Mouse (Mus musculus) hindbrain, embryonic 12.5 days (tissue): Measurements from ENCODE around the gene AW822073. TPM values are rescaled to one million over a fixed set of nuclear protein-coding genes. Genes with fewer than 3 reads are reported as not detected.

Experiments
- ATAC-seq: fragments of 200-750 bp; cut with Nextera tagmentation; 2 replicates; pipeline ENCODE4 v1.8.0; 2017; ENCODE audit warnings: moderate TSS enrichment; ENCODE audit not compliant: low FRiP score
- H3K27ac ChIP-seq: fragments of 300-500 bp; sonication (generic); 2 replicates; pipeline ENCODE4 v1.5.1; 2016; ENCODE audit warnings: mild to moderate bottlenecking
- H3K27me3 ChIP-seq: fragments of 300-500 bp; sonication (generic); 2 replicates; pipeline ENCODE4 v1.6.1; 2016; ENCODE audit warnings: mild to moderate bottlenecking
- H3K36me3 ChIP-seq: fragments of 300-500 bp; sonication (generic); 2 replicates; pipeline ENCODE4 v1.6.1; 2016; ENCODE audit warnings: mild to moderate bottlenecking
- H3K4me1 ChIP-seq: fragments of 300-500 bp; sonication (generic); 2 replicates; pipeline ENCODE4 v1.6.1; 2016
- H3K4me2 ChIP-seq: fragments of 300-500 bp; sonication (generic); replicated peaks from 2 replicates; pipeline ENCODE4 v1.6.1; 2016; ENCODE audit warnings: mild to moderate bottlenecking
- H3K4me3 ChIP-seq: fragments of 300-500 bp; sonication (generic); 2 replicates; pipeline ENCODE4 v1.5.1; 2016; ENCODE audit warnings: mild to moderate bottlenecking
- H3K9ac ChIP-seq: fragments of 300-500 bp; sonication (generic); 2 replicates; pipeline ENCODE4 v1.6.1; 2016; ENCODE audit warnings: mild to moderate bottlenecking, moderate library complexity
- H3K9me3 ChIP-seq: fragments of 300-500 bp; sonication (generic); replicated peaks from 2 replicates; pipeline ENCODE4 v1.6.1; 2016; ENCODE audit warnings: mild to moderate bottlenecking
- whole genome bisulfite sequencing: fragments of 180-500 bp; shearing (Covaris S2); methylation state at CpG from one replicate; pipeline ENCODE4 v1.1.7; 2016; 5-methylcytosine and 5-hydroxymethylcytosine counted together
- polyA plus RNA-seq: library from polyadenylated mRNA; unstranded; fragments of >200 nt; fragmentation: Nextera tagmentation; extraction: Ambion mirVana; gene quantifications from 2 replicates; pipeline ENCODE4 v1.2.1, GENCODE M21; 2016

The AW822073 gene
- polyA plus RNA-seq, 1 experiment from 2014 or later: not detected

DNA sequence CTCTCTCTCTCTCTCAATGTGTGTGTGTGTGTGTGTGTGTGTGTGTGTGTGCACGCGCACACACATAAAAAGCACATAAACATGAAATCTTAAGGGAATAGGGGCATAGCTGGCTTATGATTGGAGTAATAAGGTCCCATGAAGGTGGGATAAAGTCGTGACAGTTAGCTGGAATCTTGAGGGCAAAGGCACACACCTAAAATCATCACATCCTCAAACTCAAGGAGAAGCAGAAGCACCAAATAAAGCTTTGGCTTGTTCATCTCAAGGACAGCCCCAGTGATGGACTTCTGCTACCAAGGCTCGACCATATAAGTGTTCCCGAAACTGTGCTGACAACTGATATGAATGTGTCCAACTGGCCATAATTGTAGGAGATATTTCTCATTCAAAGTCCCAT lies 9.8 kb downstream of the AW822073 start:
- no peaks in the 10 kb centered on the region for H3K4me1 ChIP-seq
- no peak overlapping the region for H3K9ac ChIP-seq
- no peak overlapping the region for H3K4me2 ChIP-seq
- H3K27ac ChIP-seq: no peak overlapping the region
- no peaks in the 10 kb centered on the region for H3K27me3 ChIP-seq
- no peaks in the 10 kb centered on the region for H3K36me3 ChIP-seq
- no peaks in the 10 kb centered on the region for H3K9me3 ChIP-seq
- no peak overlapping the region for H3K4me3 ChIP-seq
- ATAC-seq: no peak
- 79% methylated on average over 5 of the region's 5 CpGs for WGBS

DNA sequence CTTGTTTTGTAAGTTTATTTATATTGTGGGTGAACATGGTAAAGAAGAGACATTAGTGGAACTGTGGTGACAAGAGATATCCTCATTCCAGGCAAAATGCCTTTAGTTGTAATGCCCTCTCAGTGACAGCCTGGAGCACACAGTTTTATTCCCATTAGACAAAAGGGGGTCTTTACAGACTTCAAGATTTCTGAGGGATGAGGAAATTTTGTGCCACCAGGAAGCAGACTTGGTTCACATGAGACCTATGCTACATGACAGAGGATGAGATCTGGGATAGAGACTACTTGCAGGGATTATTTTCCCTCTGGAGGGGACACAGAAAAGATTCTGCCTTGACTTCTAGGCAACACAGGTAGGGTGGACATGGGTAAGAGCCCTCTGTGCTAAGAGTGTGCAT lies 10.2 kb downstream of the AW822073 start:
- H3K27ac ChIP-seq: no peak overlapping the region
- H3K4me2 ChIP-seq: no peak overlapping the region
- ATAC-seq: no peak
- H3K4me1 ChIP-seq: no peaks in the 10 kb centered on the region
- H3K9me3 ChIP-seq: no peaks in the 10 kb centered on the region; the same call in 1 of the 2 replicates
- no peak overlapping the region for H3K4me3 ChIP-seq
- no peaks in the 10 kb centered on the region for H3K36me3 ChIP-seq
- H3K27me3 ChIP-seq: no peaks in the 10 kb centered on the region
- no peak overlapping the region for H3K9ac ChIP-seq

DNA sequence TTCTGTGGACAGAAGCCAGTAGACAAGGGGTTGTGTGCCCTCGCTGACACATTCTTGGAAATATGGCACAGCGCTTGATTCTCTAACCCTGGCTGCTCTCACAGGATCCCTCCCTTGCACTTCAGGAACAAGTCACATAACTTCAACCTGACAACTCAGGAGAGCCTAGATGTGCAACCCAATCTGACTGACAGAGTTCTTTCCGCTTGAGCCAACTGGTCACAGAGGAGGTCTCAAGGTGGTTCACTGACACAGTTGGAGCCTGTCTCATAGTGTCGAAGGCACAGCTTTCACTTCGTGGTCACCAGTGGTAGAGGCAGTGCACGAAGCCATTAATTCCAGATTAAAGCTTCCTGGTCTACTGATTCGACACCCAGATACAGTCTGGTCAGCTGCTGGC lies 12.5 kb downstream of the AW822073 start:
- no peak for ATAC-seq
- H3K9ac ChIP-seq: no peak overlapping the region
- H3K4me3 ChIP-seq: no peak overlapping the region
- H3K27ac ChIP-seq: no peak overlapping the region
- no peaks in the 10 kb centered on the region; the same call in 1 of the 2 replicates for H3K9me3 ChIP-seq
- WGBS: 83% methylated on average over 7 of the region's 7 CpGs
- H3K36me3 ChIP-seq: no peaks in the 10 kb centered on the region
- no peak overlapping the region for H3K4me2 ChIP-seq
- no peaks in the 10 kb centered on the region for H3K4me1 ChIP-seq
- no peaks in the 10 kb centered on the region for H3K27me3 ChIP-seq

DNA sequence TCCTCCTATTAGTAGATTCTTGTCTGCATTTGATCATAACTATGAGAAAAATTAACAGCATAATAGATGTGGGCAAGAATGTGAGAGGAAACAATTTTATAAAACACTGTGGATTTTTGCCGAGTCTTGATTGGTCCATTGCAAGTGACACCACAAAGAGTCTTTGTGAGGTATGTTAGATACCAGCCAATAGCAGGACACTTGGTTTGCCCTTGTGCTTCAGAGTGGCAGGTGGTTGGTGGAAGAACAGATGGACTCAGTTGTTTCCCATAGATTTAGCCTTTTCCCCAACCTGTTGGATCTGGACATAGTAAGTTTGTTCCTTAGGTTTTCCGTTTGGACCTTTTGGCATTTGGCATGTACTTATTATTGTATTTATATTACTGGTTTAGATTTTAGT lies 13.5 kb downstream of the AW822073 start:
- no peak overlapping the region for H3K27ac ChIP-seq
- no peaks in the 10 kb centered on the region for H3K36me3 ChIP-seq
- H3K27me3 ChIP-seq: no peaks in the 10 kb centered on the region
- H3K4me2 ChIP-seq: no peak overlapping the region
- no peak for ATAC-seq
- no peaks in the 10 kb centered on the region for H3K4me1 ChIP-seq
- no peak overlapping the region for H3K9ac ChIP-seq
- 94% methylated on average over 2 of the region's 2 CpGs for WGBS
- H3K9me3 ChIP-seq: peaks cover 9% of the 10 kb centered on the region
- no peak overlapping the region for H3K4me3 ChIP-seq

DNA sequence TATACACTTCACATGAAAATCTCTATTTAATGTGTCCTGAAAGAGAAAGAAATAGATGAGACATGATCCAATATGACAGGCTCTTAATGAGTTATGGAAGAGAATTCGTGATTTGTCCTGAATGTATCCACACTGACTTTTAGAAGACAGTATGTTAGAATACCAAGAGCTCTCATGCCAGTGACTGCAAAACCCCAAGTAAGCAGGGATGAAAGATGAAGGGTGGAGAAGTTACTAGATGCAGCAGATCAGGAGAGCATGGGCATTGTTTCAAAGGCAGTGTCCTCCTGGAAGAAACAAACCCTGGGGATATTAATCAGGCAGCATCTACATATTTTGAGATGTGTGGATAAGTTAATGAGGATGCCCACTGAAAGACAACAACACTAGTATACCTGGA lies 14.2 kb downstream of the AW822073 start:
- ATAC-seq: no peak
- H3K36me3 ChIP-seq: no peaks in the 10 kb centered on the region
- H3K9me3 ChIP-seq: peaks cover 13% of the 10 kb centered on the region
- no peak overlapping the region for H3K4me3 ChIP-seq
- H3K27me3 ChIP-seq: no peaks in the 10 kb centered on the region
- H3K27ac ChIP-seq: no peak overlapping the region
- H3K4me2 ChIP-seq: no peak overlapping the region
- H3K9ac ChIP-seq: no peak overlapping the region
- 65% methylated on average over 1 of the region's 1 CpGs for WGBS
- no peaks in the 10 kb centered on the region for H3K4me1 ChIP-seq

DNA sequence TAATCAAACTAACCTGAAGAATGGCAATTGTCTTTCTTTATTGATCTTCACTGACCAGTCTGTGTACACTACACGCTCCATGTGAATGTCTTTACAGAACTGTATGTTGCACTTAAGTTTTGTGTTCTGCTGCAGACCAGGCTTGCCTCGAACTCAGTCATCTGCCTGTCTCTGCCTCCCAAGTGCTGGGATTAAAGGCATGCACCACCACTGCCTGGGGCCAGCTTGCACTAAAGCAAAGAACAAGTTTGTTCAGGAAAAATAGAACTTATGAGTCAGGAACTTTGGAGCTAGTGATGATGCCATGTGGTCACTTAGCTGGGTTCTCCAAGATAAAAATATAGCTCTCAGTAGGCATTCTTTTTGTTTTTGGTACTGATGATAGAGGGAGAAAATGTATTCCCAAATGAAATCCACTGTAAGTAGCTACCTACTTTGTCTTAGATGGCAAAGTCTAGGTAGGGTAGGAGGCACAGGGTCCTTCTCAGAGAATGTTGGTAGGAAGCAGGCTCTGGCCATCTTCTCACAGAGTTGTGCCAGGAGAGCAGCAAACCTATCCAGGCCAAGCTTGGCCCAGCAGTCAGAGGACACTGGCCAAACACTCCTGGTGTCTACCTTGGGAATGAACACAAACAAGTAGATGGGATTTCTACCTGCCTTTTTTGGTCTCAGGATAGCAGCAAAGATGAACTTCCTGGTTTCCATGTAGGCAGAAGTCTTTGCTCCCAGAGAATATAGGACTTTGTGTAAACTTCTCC lies 14.8 kb downstream of the AW822073 start:
- no peak overlapping the region for H3K4me3 ChIP-seq
- no peak overlapping the region for H3K4me2 ChIP-seq
- WGBS: 74% methylated on average over 2 of the region's 2 CpGs
- no peak overlapping the region for H3K9ac ChIP-seq
- no peak overlapping the region for H3K27ac ChIP-seq
- no peaks in the 10 kb centered on the region for H3K27me3 ChIP-seq
- no peaks in the 10 kb centered on the region for H3K4me1 ChIP-seq
- no peak for ATAC-seq
- no peaks in the 10 kb centered on the region for H3K36me3 ChIP-seq
- H3K9me3 ChIP-seq: peaks cover 13% of the 10 kb centered on the region

DNA sequence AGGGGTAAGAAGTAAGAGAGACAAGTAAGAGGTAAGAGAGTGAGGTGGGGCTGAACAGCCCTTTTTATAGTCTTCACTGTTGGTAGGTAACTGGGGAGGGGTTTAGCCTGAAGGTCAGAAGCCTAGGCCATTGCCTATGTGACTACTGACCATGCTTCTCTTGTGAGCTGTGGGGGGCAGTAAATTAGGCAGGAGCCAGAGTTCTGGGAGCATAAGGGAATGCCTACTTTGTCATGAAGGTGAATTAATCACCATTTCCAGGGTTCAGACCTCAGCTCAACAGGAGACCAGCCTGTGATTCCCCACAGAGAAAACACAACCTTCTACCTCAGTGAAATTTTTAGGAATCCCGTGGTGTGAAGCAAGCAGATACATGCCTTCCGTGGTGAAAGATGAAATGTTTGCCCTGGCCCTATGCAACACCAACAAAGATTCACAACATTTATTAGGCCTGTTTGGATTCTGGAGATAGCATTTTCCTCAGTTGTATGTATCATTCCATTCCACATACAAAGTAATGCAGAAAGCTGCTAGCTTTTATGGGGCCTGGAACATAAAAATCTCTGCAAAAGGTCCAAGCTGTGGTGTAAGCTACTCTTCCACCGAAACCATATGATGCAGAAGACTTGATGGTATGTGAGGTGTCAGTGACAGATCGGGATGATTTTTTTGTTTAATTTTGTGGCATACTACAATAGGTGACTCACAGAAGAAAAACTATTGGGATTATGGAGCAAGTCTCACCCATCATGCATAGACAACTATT lies 17.9 kb downstream of the AW822073 start:
- Histone ChIP-seq H3K4me3 (no peak overlapping the region), H3K27ac (no peak overlapping the region), H3K9ac (no peak overlapping the region), H3K27me3 (no peaks in the 10 kb centered on the region), H3K36me3 (no peaks in the 10 kb centered on the region), H3K4me2 (no peak overlapping the region), H3K4me1 (no peaks in the 10 kb centered on the region), H3K9me3 (peaks cover 13% of the 10 kb centered on the region)
- WGBS: 89% methylated on average over 4 of the region's 4 CpGs
- ATAC-seq: no peak

DNA sequence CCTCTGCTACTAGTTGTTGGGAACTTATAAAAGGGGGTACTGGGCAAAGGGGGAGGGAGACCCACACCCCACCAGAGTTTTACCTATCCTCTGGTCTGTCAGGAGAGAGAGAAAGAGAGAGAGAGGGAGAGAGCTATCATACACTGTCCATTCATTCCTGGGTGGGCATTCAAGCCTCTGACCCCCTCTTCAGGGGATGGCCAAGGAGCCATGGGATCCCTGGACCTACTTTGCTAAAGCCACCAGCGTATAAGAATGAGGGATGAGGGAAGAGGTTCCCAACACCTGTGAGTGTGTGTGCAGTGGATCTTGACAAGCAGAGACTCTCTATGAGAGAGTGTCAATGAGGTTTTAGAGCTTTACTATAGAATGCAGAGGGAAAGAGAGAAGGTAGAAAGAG lies 18.7 kb downstream of the AW822073 start:
- Histone ChIP-seq H3K4me2 (no peak overlapping the region), H3K9ac (no peak overlapping the region), H3K4me1 (no peaks in the 10 kb centered on the region), H3K36me3 (no peaks in the 10 kb centered on the region), H3K4me3 (no peak overlapping the region), H3K27ac (no peak overlapping the region), H3K9me3 (peaks cover 13% of the 10 kb centered on the region), H3K27me3 (no peaks in the 10 kb centered on the region)
- WGBS: 45% methylated on average over 1 of the region's 1 CpGs
- ATAC-seq: no peak

Other genes starting within 250 kb of the AW822073 start
- gene Duxf3, start 7.7 kb upstream of the AW822073 start, polyA plus RNA-seq: not detected in 2 replicates
- not detected in 2 replicates for gene Gm4981, start 11.8 kb upstream of the AW822073 start, polyA plus RNA-seq
- gene Gcc2, start 30.6 kb upstream of the AW822073 start, polyA plus RNA-seq: 65.1 and 78.8 TPM in 2 replicates
- gene Lims1, start 98.5 kb upstream of the AW822073 start, polyA plus RNA-seq: 88.9 and 101 TPM in 2 replicates
- 30.5 and 31.6 TPM in 2 replicates for gene Ranbp2, start 222.0 kb upstream of the AW822073 start, polyA plus RNA-seq